Mouse (Mus musculus) limb, embryonic 11.5 days (tissue): ENCODE measurements around the gene Tlr13. TPM values are rescaled to one million over a fixed set of nuclear protein-coding genes. Genes with fewer than 3 reads are reported as not detected.
"Not testable (repeated sequence)": the region's sequence is repeated elsewhere in the genome, so short reads cannot be mapped to it uniquely, and the experiment has no call there.

Experiments used
- ATAC-seq: fragments of 200-750 bp; cut with Nextera tagmentation; 2 replicates; pipeline ENCODE4 v1.8.0; 2017; ENCODE audit warnings: low read depth; ENCODE audit not compliant: insufficient number of reproducible peaks, low FRiP score, low TSS enrichment
- DNase-seq: peaks from one replicate; pipeline ENCODE4 v3.0.0-alpha.2; 2015; ENCODE audit warnings: low spot score
- H3K27ac ChIP-seq: fragments of 300-500 bp; sonication (generic); replicated peaks from 2 replicates; pipeline ENCODE4 v1.5.1; 2014; ENCODE audit warnings: low read depth, mild to moderate bottlenecking, low read length
- H3K27me3 ChIP-seq: fragments of 300-500 bp; sonication (generic); 2 replicates; pipeline ENCODE4 v1.6.1; 2014; ENCODE audit warnings: mild to moderate bottlenecking, low read length, mixed read lengths; ENCODE audit not compliant: control insufficient read depth, insufficient read depth
- H3K36me3 ChIP-seq: fragments of 300-500 bp; sonication (generic); 2 replicates; pipeline ENCODE4 v1.6.1; 2014; ENCODE audit warnings: mild to moderate bottlenecking, low read length, moderate library complexity, mixed read lengths; ENCODE audit not compliant: control insufficient read depth, insufficient read depth
- H3K4me1 ChIP-seq: fragments of 300-500 bp; sonication (generic); 2 replicates; pipeline ENCODE4 v1.6.1; 2014; ENCODE audit warnings: low read length, mixed read lengths; ENCODE audit not compliant: control insufficient read depth, insufficient read depth
- H3K4me2 ChIP-seq: fragments of 300-500 bp; sonication (generic); 2 replicates; pipeline ENCODE4 v1.6.1; 2014; ENCODE audit warnings: low read depth, mild to moderate bottlenecking, moderate library complexity; ENCODE audit not compliant: severe bottlenecking
- H3K4me3 ChIP-seq: fragments of 300-500 bp; sonication (generic); 2 replicates; pipeline ENCODE4 v1.5.1; 2014; ENCODE audit warnings: low read depth, low read length
- H3K9ac ChIP-seq: fragments of 300-500 bp; sonication (generic); 2 replicates; pipeline ENCODE4 v1.6.1; 2014; ENCODE audit warnings: mild to moderate bottlenecking, low read length
- H3K9me3 ChIP-seq: fragments of 300-500 bp; sonication (generic); 2 replicates; pipeline ENCODE4 v1.6.1; 2016; ENCODE audit warnings: low read length; ENCODE audit not compliant: control insufficient read depth
- WGBS: fragments of 180-500 bp; shearing (Covaris S2); extraction: QIAGEN DNeasy Blood & Tissue Kit; methylation state at CpG from one replicate; pipeline ENCODE4 v1.1.7; 2014; 5-methylcytosine and 5-hydroxymethylcytosine counted together
- polyA plus RNA-seq: library from polyadenylated mRNA; unstranded; fragments of >200 nt; fragmentation: Nextera tagmentation; extraction: Ambion mirVana; gene quantifications from 2 replicates; pipeline ENCODE4 v1.2.1, GENCODE M21; 2014

The Tlr13 gene
- polyA plus RNA-seq, 1 experiment from 2014 or later: 0.19 TPM

DNA sequence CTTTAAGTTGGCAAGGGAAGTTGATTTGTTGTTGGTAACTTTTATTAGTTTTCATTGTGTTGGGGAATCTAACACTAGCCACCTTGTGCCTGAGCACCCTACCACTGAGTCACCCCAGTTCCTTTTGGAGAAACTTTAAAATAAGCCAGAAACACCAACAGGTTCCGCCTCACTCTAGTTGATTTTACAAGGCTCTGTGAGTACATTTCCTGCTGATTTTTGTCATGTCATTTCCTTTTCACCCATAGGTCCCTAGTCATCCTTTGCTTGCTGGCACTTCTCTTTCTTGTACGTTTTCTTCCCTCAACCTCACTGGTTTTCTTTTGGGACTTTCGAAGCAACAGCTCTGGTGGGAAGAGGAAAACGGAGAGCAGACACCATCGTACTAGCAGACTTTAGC, 46.4 kb downstream of the Tlr13 start:
- Histone ChIP-seq H3K4me1 (no peaks in the 10 kb centered on the region), H3K36me3 (0 out of 2 replicates have a peak, but pooled peaks cover 3% of the 10 kb centered on the region), H3K9ac (no peak overlapping the region), H3K4me2 (peak overlapping the region; percentile 58; the same call in 1 of the 2 replicates), H3K27ac (no peak overlapping the region), H3K27me3 (no peaks in the 10 kb centered on the region), H3K9me3 (no peaks in the 10 kb centered on the region), H3K4me3 (peak overlapping the region; percentile 50; the same call in 1 of the 2 replicates)
- ATAC-seq (no peak), DNase-seq (no peak)
- WGBS: 77% methylated on average over 5 of the region's 5 CpGs

DNA sequence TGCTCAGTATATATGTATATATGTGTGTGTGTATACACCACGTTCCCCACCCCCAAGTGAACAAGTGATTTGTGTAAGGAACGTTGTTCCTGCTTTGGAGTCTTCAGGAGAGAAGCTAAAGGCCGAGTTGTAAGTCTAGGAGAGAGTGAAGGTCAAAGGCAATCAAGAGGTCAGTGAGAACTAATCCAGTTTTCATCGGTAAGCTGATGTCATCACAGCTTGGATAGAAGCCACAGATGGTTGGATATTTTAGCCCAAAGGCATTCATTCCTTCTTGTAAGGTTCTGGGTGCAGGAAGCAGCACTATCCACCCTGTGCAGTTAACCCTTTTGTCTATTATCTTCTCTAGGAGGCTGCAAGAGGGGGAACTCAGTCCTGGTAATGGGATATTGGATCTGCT, 47.1 kb downstream of the Tlr13 start:
- Histone ChIP-seq H3K4me1 (no peaks in the 10 kb centered on the region), H3K4me3 (no peak overlapping the region), H3K27me3 (no peaks in the 10 kb centered on the region), H3K27ac (no peak overlapping the region), H3K9me3 (no peaks in the 10 kb centered on the region), H3K9ac (no peak overlapping the region), H3K36me3 (0 out of 2 replicates have a peak, but pooled peaks cover 3% of the 10 kb centered on the region), H3K4me2 (peak overlapping the region; percentile 24; the same call in 1 of the 2 replicates)
- WGBS: 54% methylated on average over 4 of the region's 4 CpGs
- no peak for DNase-seq
- no peak for ATAC-seq

DNA sequence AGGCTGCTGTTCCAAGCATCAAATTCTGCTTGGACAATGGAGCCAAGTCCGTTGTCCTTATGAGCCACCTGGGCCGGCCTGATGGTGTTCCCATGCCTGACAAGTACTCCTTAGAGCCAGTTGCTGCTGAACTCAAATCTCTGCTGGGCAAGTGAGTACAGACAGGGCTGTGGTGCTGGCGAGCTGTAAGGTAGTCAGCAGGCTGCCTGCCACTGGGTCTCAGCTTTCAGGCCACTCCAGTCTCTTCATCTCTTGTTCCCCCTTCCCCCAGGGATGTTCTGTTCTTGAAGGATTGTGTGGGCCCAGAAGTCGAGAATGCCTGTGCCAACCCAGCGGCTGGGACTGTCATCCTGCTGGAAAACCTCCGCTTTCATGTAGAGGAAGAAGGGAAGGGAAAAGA, 51.4 kb downstream of the Tlr13 start:
- not testable (repeated sequence) for H3K9ac ChIP-seq, H3K4me3 ChIP-seq, H3K9me3 ChIP-seq, H3K27ac ChIP-seq, H3K4me1 ChIP-seq, H3K27me3 ChIP-seq, DNase-seq, H3K4me2 ChIP-seq, ATAC-seq
- peaks cover 11% of the 10 kb centered on the region; the same call in 1 of the 2 replicates for H3K36me3 ChIP-seq
- WGBS: 88% methylated on average over 3 of the region's 6 CpGs

DNA sequence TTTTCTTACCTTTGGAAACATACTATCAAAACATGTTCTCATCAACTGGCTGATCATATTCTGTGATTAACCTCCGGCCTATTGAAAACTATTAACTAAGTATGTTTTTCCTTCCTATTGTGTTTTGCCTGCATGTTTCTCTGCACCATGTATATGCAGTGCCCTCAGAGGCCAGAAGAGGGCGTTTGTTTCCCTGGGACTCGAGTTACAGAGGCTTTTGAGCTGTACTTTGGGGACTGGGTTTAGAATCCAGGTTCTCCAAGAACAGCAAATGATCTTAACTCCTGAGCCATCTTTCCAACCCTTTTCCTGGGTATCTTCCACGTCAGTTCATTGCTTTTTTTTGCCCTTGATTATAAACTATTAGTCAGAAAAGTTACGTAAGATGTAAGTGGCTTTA, 54.3 kb downstream of the Tlr13 start:
- Histone ChIP-seq H3K27me3 (no peaks in the 10 kb centered on the region), H3K4me2 (no peak overlapping the region), H3K9me3 (no peaks in the 10 kb centered on the region), H3K4me3 (no peak overlapping the region), H3K27ac (no peak overlapping the region), H3K36me3 (peaks cover 11% of the 10 kb centered on the region; the same call in 1 of the 2 replicates), H3K9ac (no peak overlapping the region), H3K4me1 (no peaks in the 10 kb centered on the region)
- DNase-seq (peak; percentile 28), ATAC-seq (no peak)
- WGBS: 61% methylated on average over 5 of the region's 5 CpGs

DNA sequence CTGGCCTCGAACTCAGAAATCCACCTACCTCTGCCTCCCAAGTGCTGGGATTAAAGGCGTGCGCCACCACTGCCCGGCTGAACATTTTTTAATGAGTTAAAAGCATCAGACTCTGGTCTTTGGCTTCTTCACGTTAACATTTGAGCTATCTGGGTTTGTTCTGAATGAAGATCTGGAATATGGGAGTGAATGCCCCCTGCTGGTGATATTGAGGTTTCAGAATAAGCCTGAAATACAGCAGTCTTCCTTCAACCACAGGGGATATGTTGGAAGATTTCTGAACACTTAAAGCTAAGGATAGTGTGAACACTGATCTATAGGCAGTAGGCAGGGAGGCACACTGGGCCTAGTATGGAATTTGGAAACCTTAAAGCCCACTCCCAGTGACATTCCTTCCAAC, 55.9 kb downstream of the Tlr13 start:
- H3K9me3 ChIP-seq: no peaks in the 10 kb centered on the region
- no peak overlapping the region for H3K4me2 ChIP-seq
- H3K27ac ChIP-seq: no peak overlapping the region
- no peaks in the 10 kb centered on the region for H3K4me1 ChIP-seq
- DNase-seq (no peak), ATAC-seq (no peak)
- WGBS: 89% methylated on average over 5 of the region's 5 CpGs
- H3K36me3 ChIP-seq: peaks cover 9% of the 10 kb centered on the region; the same call in 1 of the 2 replicates
- H3K9ac ChIP-seq: no peak overlapping the region
- no peaks in the 10 kb centered on the region for H3K27me3 ChIP-seq
- no peak overlapping the region for H3K4me3 ChIP-seq

DNA sequence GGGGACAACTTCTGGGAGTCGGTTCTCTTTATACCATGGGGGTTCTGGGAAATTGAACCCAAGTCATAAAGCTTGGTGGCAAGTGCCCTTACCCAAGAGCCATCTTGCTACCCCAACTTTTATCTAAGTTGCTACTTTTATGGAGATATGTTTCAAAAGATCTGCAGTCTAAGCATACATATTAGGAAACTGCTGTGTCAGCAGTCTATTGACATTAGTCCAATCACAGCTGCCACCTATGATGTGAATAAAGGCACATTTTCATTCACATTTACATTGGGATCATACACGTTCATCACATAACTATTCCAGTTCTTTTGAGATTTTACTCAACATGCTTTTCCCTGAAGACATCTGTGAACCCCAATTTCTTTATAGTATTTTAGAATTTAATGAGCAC, 66.1 kb downstream of the Tlr13 start:
- Histone ChIP-seq H3K4me1 (no peaks in the 10 kb centered on the region), H3K4me2 (no peak overlapping the region), H3K27ac (no peak overlapping the region), H3K9me3 (no peaks in the 10 kb centered on the region), H3K9ac (no peak overlapping the region), H3K4me3 (no peak overlapping the region), H3K27me3 (no peaks in the 10 kb centered on the region), H3K36me3 (no peaks in the 10 kb centered on the region)
- 91% methylated on average over 2 of the region's 2 CpGs for WGBS
- ATAC-seq: no peak
- DNase-seq: no peak

Other genes starting within 250 kb of the Tlr13 start
- gene Atrx, start 213.8 kb upstream of the Tlr13 start, polyA plus RNA-seq: 216 and 244 TPM in 2 replicates
- 63.2 and 68.1 TPM in 2 replicates for gene Magt1, start 131.3 kb upstream of the Tlr13 start, polyA plus RNA-seq
- gene Cox7b, start 127.5 kb upstream of the Tlr13 start, polyA plus RNA-seq: 363 and 395 TPM in 2 replicates
- gene Atp7a, start 115.9 kb upstream of the Tlr13 start, polyA plus RNA-seq: 40.7 and 45.5 TPM in 2 replicates
- 418 and 465 TPM in 2 replicates for gene Pgk1, start 43.9 kb downstream of the Tlr13 start, polyA plus RNA-seq
- gene Taf9b, start 78.0 kb downstream of the Tlr13 start, polyA plus RNA-seq: 8.2 and 10.8 TPM in 2 replicates
- gene Fnd3c2, start 112.2 kb downstream of the Tlr13 start, polyA plus RNA-seq: not detected in 2 replicates